Mouse (Mus musculus) c-Kit-negative CD71-positive TER-119-positive erythroid progenitor cells, embryonic 14.5 days (primary cell): ENCODE data around the gene Hectd1.

ENCODE experiments used
- DNase-seq: peaks from one replicate; pipeline ENCODE4 v3.0.0-alpha.2; 2013; ENCODE audit warnings: low read depth, low spot score

The Hectd1 gene

GRCm38 (mm10) chr12:51829290-51830076, at the start of gene Hectd1:
Gene Hectd1, minus strand, starts transcription at chr12:51829536.
- DNase-seq, result peak; percentile 81

- no peak for DNase-seq
Measured at GRCm38 (mm10) chr12:51871446-51872144, 42.3 kb upstream of the Hectd1 start.

GRCm38 (mm10) chr12:51869511-51869910, 40.2 kb upstream of the Hectd1 start:
- no peak for DNase-seq

GRCm38 (mm10) chr12:51867076-51867475, 37.7 kb upstream of the Hectd1 start:
- DNase-seq, result no peak

GRCm38 (mm10) chr12:51866226-51866910, 37.0 kb upstream of the Hectd1 start:
- DNase-seq, result no peak

GRCm38 (mm10) chr12:51865790-51866179, 36.4 kb upstream of the Hectd1 start:
- DNase-seq, result no peak

GRCm38 (mm10) chr12:51865061-51865789, 35.9 kb upstream of the Hectd1 start:
- no peak for DNase-seq

- DNase-seq, result no peak
Measured at GRCm38 (mm10) chr12:51863116-51864002, 34.0 kb upstream of the Hectd1 start.

GRCm38 (mm10) chr12:51858134-51859028, 29.0 kb upstream of the Hectd1 start:
- DNase-seq, result no peak

GRCm38 (mm10) chr12:51856768-51857295, 27.5 kb upstream of the Hectd1 start:
- no peak for DNase-seq

- DNase-seq, result no peak
Measured at GRCm38 (mm10) chr12:51855872-51856271, 26.5 kb upstream of the Hectd1 start.

- peak; percentile 44 for DNase-seq
Measured at GRCm38 (mm10) chr12:51855453-51855852, 26.1 kb upstream of the Hectd1 start.

GRCm38 (mm10) chr12:51851617-51852016, 22.3 kb upstream of the Hectd1 start:
- no peak for DNase-seq

GRCm38 (mm10) chr12:51851155-51851554, 21.8 kb upstream of the Hectd1 start:
- no peak for DNase-seq

GRCm38 (mm10) chr12:51850339-51850738, 21.0 kb upstream of the Hectd1 start:
- DNase-seq, result no peak

GRCm38 (mm10) chr12:51849902-51850301, 20.6 kb upstream of the Hectd1 start:
- DNase-seq, result no peak

- no peak for DNase-seq
Measured at GRCm38 (mm10) chr12:51847953-51848680, 18.8 kb upstream of the Hectd1 start.

GRCm38 (mm10) chr12:51845261-51845660, 15.9 kb upstream of the Hectd1 start:
- no peak for DNase-seq

GRCm38 (mm10) chr12:51844771-51845256, 15.5 kb upstream of the Hectd1 start:
- DNase-seq, result peak; percentile 99
